26 mouse cellular contexts compared by ENCODE assay signal in genomic region chr5:143645976-143646375, GRCm38 (mm10). TPM values are rescaled to one million over a fixed set of nuclear protein-coding genes. Genes with fewer than 3 reads are reported as not detected.
DNase-seq lines count a peak whose midpoint lies in the region; ATAC-seq lines count a peak whose summit lies in the region.
"Had no signal": no experiment of that assay in that cellular context is flagged by ENCODE, and none has a peak within 500 bp of the region (broad histone marks: within the 10 kb centered on the region; RNA-seq: fewer than 3 reads in every experiment).

No protein-coding gene starts in this region.

- H3K4me3 ChIP-seq in kidney, embryonic 14.5 days (ENCODE audit: low read length), result no peak overlapping the region
- no peak overlapping the region for H3K4me3 ChIP-seq in kidney, embryonic 16.5 days (ENCODE audit: low read length)
- no peak overlapping the region for H3K4me3 ChIP-seq in liver, embryonic 13.5 days (replicated peaks)
- H3K4me3 ChIP-seq: embryonic facial prominence, embryonic 10.5 days; forebrain, embryonic 12.5 days; gastrocnemius, adult 2 months; heart, embryonic 15.5 days; hindbrain, embryonic 15.5 days; kidney, embryonic 15.5 days; limb, embryonic 13.5 days; midbrain, embryonic 12.5 days; neural tube, embryonic 13.5 days; stomach, embryonic 15.5 days had no signal

- H3K4me2 ChIP-seq in kidney, embryonic 14.5 days (replicated peaks; ENCODE audit: low read depth, low read length), result no peak overlapping the region
- no peak overlapping the region for H3K4me2 ChIP-seq in kidney, embryonic 16.5 days (replicated peaks; ENCODE audit: low read depth, low read length)
- peak overlapping the region; percentile 4 for H3K4me2 ChIP-seq in liver, embryonic 13.5 days
- H3K4me2 ChIP-seq: forebrain, embryonic 12.5 days; heart, embryonic 15.5 days; hindbrain, embryonic 15.5 days; kidney, embryonic 15.5 days; limb, embryonic 13.5 days; lung, embryonic 14.5 days; midbrain, embryonic 12.5 days; neural tube, embryonic 13.5 days; stomach, embryonic 15.5 days had no signal

- 52% methylated on average over 5 of the region's 5 CpGs for WGBS in kidney, embryonic 14.5 days
- WGBS in kidney, embryonic 16.5 days, result 59% methylated on average over 5 of the region's 5 CpGs
- 38% methylated on average over 5 of the region's 5 CpGs for WGBS in liver, embryonic 13.5 days (ENCODE audit: insufficient replicate concordance)

- H3K4me1 ChIP-seq in kidney, embryonic 14.5 days (ENCODE audit: control insufficient read depth, insufficient read depth, low read length), result peaks cover 11% of the 10 kb centered on the region; the same call in 1 of the 2 replicates
- H3K4me1 ChIP-seq in kidney, embryonic 16.5 days (ENCODE audit: insufficient read depth, low read length), result peaks cover 37% of the 10 kb centered on the region
- peaks cover 84% of the 10 kb centered on the region for H3K4me1 ChIP-seq in liver, embryonic 13.5 days (replicated peaks)
- H3K4me1 ChIP-seq: forebrain, embryonic 12.5 days; midbrain, embryonic 12.5 days had no signal

- no peak overlapping the region for H3K27ac ChIP-seq in kidney, embryonic 14.5 days (ENCODE audit: low read depth, low read length)
- H3K27ac ChIP-seq in kidney, embryonic 16.5 days (ENCODE audit: low read length), result no peak overlapping the region
- H3K27ac ChIP-seq in liver, embryonic 13.5 days, result peak overlapping the region; percentile 90
- H3K27ac ChIP-seq: embryonic facial prominence, embryonic 10.5 days; forebrain, embryonic 12.5 days; gastrocnemius, adult 2 months; heart, embryonic 15.5 days; hindbrain, embryonic 15.5 days; kidney, embryonic 15.5 days; limb, embryonic 13.5 days; macrophage; midbrain, embryonic 12.5 days; neural tube, embryonic 13.5 days; stomach, embryonic 15.5 days had no signal

- no peaks in the 10 kb centered on the region for H3K9me3 ChIP-seq in kidney, embryonic 14.5 days (ENCODE audit: control insufficient read depth, low read length)
- H3K9me3 ChIP-seq in kidney, embryonic 16.5 days (ENCODE audit: low read length), result 0 out of 2 replicates have a peak, but pooled peaks cover 4% of the 10 kb centered on the region
- 0 out of 2 replicates have a peak, but pooled peaks cover 4% of the 10 kb centered on the region for H3K9me3 ChIP-seq in liver, embryonic 13.5 days (replicated peaks)
- H3K9me3 ChIP-seq: embryonic facial prominence, embryonic 10.5 days; forebrain, embryonic 12.5 days; heart, embryonic 15.5 days; hindbrain, embryonic 15.5 days; kidney, embryonic 15.5 days; midbrain, embryonic 12.5 days; neural tube, embryonic 13.5 days; stomach, embryonic 15.5 days had no signal

- no peaks in the 10 kb centered on the region for H3K27me3 ChIP-seq in kidney, embryonic 14.5 days (ENCODE audit: control insufficient read depth, insufficient read depth, low read length)
- H3K27me3 ChIP-seq in kidney, embryonic 16.5 days (ENCODE audit: insufficient read depth, low read length), result no peaks in the 10 kb centered on the region
- H3K27me3 ChIP-seq in liver, embryonic 13.5 days, result no peaks in the 10 kb centered on the region
- H3K27me3 ChIP-seq: forebrain, embryonic 12.5 days; heart, embryonic 15.5 days; hindbrain, embryonic 15.5 days; kidney, embryonic 15.5 days; limb, embryonic 13.5 days; midbrain, embryonic 12.5 days; neural tube, embryonic 13.5 days; Patski; stomach, embryonic 15.5 days had no signal

- H3K36me3 ChIP-seq in kidney, embryonic 14.5 days (ENCODE audit: control insufficient read depth, insufficient read depth, low read length), result no peaks in the 10 kb centered on the region
- peaks cover 8% of the 10 kb centered on the region; the same call in 1 of the 2 replicates for H3K36me3 ChIP-seq in kidney, embryonic 16.5 days (ENCODE audit: insufficient read depth, low read length)
- peaks cover 18% of the 10 kb centered on the region for H3K36me3 ChIP-seq in liver, embryonic 13.5 days
- H3K36me3 ChIP-seq: forebrain, embryonic 12.5 days; heart, embryonic 15.5 days; hindbrain, embryonic 15.5 days; midbrain, embryonic 12.5 days; neural tube, embryonic 13.5 days; stomach, embryonic 15.5 days had no signal

- no peak overlapping the region for H3K9ac ChIP-seq in kidney, embryonic 14.5 days (ENCODE audit: low read depth, low read length)
- H3K9ac ChIP-seq in kidney, embryonic 16.5 days (replicated peaks; ENCODE audit: low read length), result no peak overlapping the region
- H3K9ac ChIP-seq in liver, embryonic 13.5 days, result peak overlapping the region; percentile 45; the same call in 1 of the 2 replicates
- H3K9ac ChIP-seq: forebrain, embryonic 12.5 days; heart, embryonic 15.5 days; hindbrain, embryonic 15.5 days; kidney, embryonic 15.5 days; limb, embryonic 13.5 days; lung, embryonic 14.5 days; midbrain, embryonic 12.5 days; neural tube, embryonic 13.5 days; stomach, embryonic 15.5 days had no signal

- peak; percentile 53; the same call in 1 of the 2 replicates for ATAC-seq in kidney, embryonic 14.5 days (ENCODE audit: low FRiP score, low TSS enrichment)
- ATAC-seq in kidney, embryonic 16.5 days (ENCODE audit: low FRiP score, low TSS enrichment), result no peak
- peak; percentile 76 for ATAC-seq in erythroid progenitor cell, adult 5-6 weeks (replicated peaks; ENCODE audit: low FRiP score, poor library complexity, severe bottlenecking)
- ATAC-seq in liver, embryonic 13.5 days (ENCODE audit: low read depth), result peak; percentile 66
- ATAC-seq: intestine, embryonic 16.5 days; Patski had no signal

- DNase-seq in liver, embryonic 13.5 days, result no peak
- no peak for DNase-seq in right cerebral cortex, postnatal 25 days
- DNase-seq in Muller cell, postnatal 12 days (ENCODE audit: inconsistent ontology term), result no peak
- DNase-seq in heart, adult 9 months (ENCODE audit: low spot score in 2 of 2), result no peak
- DNase-seq: adrenal gland, adult 8-10 months; cerebellum, adult 11-12 months; cerebellum, postnatal 10 days; gastrocnemius, adult 2 months; kidney, postnatal 4 days; lung, embryonic 14.5 days; thymus, postnatal 36 days had no signal

RNA-seq across cellular contexts. Expression of gene Cyth3, which starts 23.7 kb away (rescaled TPM):
- 35.7 and 64.9 TPM in 2 replicates for polyA plus RNA-seq in kidney, embryonic 14.5 days (2014; fragmentation: Nextera tagmentation; extraction: Ambion mirVana)
- polyA plus RNA-seq in kidney, embryonic 16.5 days (2015; fragmentation: Nextera tagmentation; extraction: Ambion mirVana), result 79.2 and 81.3 TPM in 2 replicates
- total RNA-seq in erythroid progenitor cell, adult 5-6 weeks (2015; ENCODE audit: low replicate concordance), result 42.2 and 63.7 TPM in 2 replicates
- total RNA-seq in erythroid progenitor cell, adult 5-6 weeks (2017; ENCODE audit: low replicate concordance), result 53.3 and 72.6 TPM in 2 replicates
- 35.0 and 42.2 TPM in 2 replicates for polyA plus RNA-seq in liver, embryonic 13.5 days (2015; fragmentation: Nextera tagmentation; extraction: Ambion mirVana)
